Mouse (Mus musculus): ENCODE results near the gene Rab27a.
"Not testable (repeated sequence)": the region's sequence is repeated elsewhere in the genome, so short reads cannot be mapped to it uniquely, and the experiment has no call there.

Gene Rab27a

DNA sequence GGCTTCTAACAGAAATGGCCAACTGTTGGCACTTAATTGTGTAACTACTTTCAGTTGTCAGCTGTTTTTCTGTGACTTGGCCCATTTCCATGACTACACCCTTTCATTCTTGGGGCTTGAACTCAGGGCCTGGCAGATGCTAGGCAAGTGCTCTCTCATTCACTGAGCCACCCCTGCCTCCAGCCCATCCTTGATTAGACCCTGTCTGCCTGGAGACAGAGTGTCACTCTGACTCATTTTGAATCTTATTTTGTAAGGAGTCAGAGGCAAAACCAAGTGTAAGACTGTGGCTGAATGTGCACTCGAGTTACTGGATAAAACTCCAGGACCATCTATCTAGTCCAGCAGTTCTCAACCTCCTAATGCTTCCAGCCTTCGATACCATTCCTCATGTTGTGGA, 3.3 kb downstream of the Rab27a start:
- DNase-seq, result no peak

DNA sequence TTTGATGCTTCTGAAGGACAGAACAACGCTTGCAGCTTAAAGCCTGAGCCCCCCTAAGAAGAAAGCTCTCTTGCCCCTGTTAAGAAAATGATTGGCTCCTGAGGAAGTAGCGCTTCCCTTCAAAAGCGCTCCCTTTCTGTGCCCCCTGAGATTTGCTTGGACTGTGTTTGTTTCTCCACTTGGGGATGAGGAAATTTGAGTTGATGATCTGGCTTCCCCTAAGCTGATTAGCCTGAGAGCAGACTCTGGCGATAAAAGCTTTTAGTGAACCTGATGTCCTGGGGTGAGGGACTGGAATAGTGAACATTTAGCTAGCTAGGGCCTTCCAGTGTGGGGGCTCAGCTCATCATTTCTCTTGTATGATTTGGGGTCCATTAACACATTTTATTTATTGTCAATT, 4.3 kb downstream of the Rab27a start:
- DNase-seq, result no peak

DNA sequence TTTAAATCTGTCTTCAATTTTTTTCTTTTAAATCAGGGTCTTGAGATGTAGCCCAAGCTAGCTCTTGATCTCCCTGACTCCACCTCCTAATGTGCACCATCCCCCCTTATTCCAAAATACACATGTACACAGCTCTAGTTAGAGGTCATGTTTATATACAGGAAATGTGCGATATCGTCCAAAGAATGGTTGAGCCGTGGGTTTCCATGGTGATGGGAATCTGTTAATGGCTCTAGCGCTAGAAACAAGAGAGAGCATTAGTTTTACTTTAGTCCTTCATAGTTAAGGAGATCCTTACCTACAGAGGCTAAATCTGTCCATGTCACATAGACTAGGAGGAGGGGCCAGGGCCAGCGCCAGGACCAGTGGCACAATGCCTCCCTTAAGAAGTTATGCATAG, 5.2 kb downstream of the Rab27a start:
- DNase-seq, result no peak

DNA sequence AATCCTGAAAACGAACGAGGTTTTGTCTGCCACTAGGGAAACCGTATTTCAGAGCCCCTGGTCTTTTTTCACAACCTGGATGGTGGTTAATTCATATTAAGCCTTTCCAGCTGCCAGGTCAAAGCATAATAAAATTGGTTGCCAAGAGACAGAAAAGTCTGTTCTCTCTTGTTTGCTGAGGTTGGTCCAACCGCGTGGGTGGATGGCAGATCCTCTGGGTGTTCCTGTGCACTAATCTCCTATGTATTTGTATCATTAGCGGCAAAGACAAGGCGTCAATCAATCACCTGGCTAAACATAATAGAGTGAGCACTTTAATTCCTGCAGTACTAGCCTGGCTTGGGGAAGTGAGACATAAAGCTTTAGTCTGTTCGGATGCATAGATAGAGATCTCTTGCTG, 6.0 kb downstream of the Rab27a start:
- DNase-seq, result no peak

DNA sequence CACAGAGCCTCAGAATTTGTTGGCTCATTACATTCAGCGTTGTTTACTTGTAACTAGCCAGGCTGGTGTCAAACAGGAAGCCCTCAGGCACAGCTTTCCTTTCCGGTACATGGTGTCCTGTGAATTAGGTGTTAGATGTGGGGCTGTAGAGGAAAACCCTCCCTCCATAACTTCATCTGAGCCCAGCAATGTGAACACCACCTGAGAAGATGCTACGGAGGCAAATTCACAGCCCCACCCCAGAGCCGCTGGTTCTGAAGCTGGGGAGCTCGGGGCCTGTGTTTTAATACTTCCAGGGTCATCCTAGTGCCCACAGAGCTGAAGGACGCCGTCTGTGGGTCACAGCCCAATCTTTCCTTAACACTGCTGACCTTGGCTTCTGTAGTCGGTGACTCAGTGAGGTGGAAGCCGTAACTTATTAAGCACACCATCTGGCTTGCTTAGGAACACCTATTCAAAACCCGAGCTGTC, 10.8 kb downstream of the Rab27a start:
- DNase-seq, result no peak

DNA sequence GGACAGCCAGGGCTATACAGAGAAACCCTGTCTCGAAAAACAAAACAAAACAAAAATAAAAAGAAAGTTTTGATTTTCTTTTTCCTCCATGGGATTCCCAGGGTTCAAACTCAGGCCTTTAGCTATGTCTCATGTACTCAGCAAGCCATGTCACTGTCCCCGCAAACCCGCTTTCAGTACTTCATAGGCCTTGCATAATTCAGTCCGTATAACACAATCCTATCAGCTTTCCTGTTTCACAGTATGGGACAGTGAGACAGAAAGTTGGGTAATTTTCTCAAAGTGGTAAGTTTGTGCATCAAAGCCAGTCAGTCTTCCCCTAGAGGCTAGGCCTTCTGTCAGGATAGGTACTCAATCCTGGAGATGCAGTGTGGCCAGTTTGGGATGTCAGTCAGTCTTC, 14.6 kb downstream of the Rab27a start:
- no peak for DNase-seq

DNA sequence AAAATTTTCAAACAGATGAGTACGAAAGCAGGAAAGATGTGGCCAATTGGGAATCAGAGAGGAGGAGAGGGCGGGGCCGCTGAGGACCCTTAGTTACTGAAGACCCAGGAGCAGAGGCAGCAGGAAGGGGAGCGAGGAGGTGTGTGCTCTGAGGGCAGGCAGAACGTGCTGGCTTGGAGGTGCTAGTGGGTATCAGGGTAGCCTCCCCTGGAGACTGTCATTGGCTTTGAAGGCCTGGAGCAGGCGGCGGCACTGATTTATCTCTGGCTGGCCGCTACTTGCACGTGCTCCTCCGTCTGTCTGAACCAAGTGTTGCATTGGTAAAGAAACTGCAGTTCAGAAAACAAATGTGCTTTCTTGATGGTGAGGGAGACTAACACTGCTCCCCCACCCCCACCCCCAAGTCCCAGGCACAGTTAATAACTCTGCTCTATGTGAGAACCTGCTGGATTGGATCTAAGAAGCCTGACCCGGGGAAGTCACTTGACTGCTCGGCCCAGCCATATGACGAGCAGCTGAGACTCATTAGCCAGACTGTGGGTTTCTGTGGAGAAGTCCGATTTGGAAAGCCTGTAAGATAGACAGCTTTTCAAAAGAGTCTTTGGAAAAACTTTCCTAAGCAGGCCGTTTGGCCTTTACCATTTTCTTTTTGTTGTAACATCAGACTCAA, 19.1 kb downstream of the Rab27a start:
- DNase-seq, result peak; percentile 57

DNA sequence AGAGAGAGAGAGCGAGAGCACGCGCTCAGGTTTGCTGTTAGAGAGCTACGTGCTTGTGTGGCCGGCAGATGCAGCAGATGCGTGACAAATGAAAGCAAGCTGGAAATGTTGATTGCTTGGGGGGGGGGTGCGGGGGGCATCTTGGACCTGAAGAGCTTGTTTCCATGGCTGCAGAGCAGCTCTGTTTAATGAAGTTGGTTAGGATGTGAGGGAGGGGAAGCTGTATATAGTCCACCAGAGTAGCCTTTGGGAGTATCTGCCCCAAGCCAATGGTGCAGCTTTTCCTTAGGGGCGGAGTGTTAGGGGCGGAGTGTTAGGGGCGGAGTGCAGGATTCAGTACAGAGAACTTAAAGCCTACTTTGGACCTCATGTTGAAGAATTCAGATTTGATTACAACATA, 22.4 kb downstream of the Rab27a start:
- DNase-seq, result no peak

DNA sequence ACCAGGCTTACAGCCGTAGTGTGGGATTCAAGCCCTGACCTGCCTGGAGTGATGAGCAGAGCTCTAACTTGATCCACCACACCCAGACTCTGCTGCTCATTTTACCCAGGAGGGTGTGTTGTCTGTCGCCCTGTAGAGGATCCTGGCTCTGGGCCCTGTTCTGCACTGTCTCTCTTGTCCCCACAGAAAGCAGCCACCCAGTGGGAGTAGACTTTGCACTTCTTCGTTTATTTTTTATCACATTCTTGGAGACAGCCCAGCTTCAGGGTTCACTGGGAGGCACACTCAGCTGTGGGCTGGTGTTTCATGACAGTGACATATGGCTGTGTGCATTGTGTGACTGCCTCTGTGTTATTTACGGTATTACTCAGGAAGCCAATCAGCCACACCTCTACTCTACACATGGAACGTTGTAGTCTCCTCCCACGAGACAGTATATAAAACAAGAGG, 23.6 kb downstream of the Rab27a start:
- peak; percentile 63 for DNase-seq

DNA sequence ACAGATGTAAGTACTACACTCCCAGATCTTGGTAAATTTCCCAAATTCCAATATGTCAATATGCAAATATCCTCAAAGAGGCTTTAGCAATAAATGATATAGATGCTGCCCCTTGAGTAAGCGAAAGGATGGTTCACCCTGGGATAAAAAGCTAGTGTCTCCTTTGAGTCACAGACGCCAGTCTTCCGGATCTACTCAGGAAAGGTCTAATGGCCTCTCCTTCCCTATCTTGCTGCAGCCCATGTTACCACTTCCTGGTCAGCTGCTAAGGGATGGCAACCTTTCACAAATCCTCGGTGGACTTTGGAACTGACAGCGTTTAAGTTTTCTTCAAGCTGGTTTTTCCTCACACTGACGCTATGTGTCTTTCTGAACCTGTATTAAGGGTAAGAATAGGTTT, 24.0 kb downstream of the Rab27a start:
- DNase-seq, result no peak

DNA sequence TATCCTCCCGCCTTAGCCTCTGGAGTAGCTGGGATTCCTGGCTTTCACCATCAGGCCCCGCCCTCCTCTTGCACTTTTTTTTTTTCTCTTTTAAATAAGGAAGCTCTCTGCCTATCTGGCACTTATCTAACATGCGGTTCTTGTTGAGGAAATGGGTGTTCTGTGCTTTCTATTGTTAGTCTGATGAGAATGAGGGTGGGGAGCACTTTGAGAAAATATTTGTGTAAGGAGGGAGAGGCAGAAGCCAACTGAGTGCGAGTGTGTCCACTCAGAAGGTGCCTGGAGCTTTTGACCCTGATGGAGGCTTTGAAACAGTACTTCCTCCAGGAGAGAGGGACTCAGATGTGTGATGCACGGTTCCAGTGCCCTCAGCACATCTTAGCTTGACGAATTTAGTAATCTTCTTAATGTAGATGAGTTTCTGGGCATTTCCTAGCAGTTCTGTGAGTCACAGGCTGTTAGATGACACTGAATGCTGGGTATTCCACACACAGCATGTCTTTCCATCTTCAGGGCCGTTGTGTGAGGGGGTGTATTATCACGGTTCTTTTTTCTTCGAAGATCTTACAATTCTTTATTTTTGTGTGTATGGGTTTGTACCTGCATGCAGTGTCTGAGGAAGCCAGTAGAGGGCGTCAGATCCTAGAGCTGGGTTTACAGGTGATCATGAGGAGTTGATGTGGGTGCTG, 26.5 kb downstream of the Rab27a start:
- no peak for DNase-seq

DNA sequence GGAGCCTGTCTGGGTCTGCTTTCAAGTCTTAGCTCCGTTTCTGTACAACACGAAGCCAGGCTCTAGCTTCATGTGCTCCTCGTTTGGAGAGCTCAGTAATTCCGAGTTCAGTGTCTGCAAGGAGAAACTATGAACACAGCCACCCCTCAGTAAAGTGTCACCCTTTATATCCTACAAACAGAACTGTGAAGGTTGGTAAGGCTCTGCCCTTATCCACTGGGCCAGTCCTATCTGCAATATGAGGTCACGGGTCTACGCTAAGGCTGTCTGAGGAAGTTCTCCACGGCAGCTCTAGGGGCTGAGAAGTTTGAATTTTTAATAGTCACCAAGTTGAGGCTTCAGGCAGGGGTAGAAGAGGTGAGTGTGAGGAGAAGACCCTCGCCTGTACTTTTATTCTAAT, 27.8 kb downstream of the Rab27a start:
- no peak for DNase-seq

DNA sequence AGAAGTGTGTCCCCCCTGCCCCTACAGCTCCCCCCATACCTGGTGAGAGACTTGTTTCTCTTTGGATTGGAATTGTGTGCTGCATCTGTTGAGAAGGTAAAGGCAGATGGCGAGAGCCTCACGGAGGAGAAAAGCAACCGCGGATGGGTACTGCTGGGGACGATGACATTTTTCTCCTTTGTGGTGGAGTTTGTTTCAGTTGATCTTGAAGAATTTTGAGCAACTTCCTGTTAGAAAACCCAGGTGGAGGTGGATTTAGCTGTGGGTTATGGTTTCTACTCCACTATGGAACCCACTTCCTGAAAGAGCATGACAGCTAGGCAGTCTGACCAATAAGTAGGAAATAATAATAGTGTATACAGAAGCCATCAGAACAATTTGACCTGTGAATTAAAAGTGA, 28.5 kb downstream of the Rab27a start:
- no peak for DNase-seq

DNA sequence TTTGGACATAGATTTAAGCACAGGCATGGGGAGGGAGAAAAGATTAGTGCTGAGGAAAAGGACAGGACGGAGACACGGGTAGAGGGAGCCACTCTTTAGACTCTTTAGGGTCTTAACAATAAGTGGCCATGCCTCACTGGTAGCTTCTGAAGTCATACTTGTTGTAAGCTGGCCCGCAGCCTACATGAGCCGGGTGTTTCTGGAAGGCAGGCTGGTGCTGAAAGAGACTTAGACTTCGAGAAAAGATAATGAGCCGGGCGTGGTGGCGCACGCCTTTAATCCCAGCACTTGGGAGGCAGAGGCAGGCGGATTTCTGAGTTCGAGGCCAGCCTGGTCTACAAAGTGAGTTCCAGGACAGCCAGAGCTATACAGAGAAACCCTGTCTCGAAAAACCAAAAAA, 34.7 kb downstream of the Rab27a start:
- not testable (repeated sequence) for DNase-seq

DNA sequence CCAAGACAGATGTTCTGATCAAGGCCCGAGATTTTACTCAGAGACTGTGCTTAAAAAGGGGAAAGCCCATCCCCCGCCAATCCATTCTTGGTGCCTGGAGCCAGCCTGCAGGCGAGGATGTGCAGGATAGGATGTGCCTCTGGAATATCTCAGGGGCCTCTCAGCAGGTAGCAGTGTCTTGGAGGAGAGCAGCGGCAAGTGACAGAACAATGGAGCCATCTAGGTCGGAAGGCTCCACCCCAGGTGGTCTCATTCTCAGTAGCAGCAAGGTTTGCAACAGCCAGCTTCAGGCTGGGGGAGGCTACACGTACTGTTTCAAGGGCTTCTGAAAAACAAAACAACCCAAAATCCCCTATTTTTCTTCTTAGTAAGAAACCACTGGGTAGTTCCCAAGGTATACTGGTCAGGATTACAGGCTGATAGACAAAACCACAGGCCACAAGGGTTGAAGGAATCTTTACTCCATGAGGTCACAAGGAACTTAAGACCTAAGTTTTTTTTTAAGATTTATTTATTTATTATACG, 35.2 kb downstream of the Rab27a start:
- DNase-seq, result no peak

DNA sequence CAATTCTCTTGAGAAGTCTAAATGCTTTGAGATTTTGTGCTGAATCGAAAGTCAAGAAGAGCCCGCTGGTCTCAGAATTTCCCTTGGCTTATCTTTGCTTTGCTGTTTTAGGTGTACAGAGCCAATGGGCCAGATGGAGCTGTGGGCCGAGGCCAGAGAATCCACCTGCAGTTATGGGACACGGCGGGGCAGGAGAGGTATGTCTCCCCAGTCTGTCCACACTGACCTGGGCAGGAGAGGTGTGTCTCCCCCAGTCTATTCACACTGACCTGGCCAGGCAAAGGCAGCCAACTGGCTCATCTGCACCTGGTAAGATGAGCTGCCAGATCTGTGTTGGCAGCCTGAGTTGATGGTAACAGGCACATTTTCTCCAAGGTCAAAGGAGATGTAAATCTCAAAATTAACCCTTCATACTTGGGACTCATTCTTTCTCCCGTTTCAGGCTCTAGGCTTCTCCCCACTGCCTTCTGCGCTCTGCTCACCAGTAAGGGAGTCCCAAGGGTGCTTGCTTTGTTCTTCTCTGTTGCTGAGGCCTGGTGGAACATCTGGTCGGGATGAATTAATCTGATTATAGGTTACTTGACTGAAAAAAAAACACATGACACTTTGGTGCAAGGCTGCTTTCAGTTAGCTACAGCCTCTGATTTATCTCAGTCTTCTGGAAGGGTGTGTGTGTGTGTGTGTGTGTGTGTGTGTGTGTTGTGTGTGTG, 37.8 kb downstream of the Rab27a start:
- DNase-seq, result no peak

DNA sequence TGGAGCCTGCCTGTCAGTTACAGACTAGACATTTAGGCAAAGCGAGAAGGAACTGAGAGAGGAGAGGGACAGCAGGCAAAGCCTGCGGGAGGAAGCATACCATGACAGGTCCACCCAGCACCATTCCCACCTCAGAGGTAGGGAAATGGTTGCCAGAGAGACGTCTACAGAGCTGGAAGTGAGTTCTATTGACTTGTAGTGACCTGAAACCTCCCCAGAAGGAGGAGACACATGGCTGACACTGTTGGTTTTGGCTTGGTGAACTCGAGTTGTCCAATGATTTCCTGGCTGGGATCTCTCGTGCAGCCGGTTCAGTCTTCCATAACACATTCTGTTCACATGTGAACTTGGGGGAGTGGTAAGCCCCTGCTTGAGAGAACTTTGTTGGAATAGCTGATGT, 39.3 kb downstream of the Rab27a start:
- DNase-seq, result no peak

DNA sequence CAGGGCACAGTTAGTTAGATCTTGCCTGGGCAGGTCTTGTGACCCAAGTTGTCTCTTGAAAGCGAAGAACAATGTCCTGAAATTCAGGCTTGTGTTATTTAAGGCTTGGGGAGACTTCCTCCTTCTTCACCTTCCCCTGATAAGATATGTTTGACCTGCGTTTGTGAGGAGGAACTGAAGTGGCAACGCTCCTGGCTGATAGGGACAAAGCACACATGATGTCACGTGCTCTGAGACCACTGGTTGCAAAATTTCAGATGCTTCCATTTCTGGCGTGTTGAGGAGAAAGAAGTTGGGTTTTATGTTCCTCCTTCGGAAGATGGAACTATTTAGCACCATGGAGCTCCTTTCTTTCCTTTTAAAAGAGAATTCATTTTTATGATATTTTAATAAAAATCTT, 41.2 kb downstream of the Rab27a start:
- DNase-seq, result no peak

DNA sequence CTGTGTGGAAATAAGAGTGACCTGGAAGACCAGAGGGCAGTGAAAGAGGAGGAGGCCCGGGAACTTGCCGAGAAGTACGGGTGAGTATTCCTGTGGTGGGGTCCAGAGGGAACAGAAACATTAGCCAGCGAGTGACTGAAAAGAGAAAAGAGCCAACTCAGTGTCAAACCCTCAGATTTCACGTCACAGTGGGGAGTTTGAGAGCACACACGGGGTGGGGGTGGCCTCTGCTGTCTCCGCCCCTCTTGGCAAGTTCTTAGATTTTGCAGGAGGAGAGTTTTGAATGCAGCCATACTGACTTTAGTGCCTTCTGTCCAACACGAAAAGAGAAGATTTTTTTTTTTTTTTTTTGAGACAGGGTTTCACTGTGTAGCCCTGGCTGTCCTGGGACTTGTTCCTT, 42.5 kb downstream of the Rab27a start:
- peak; percentile 44 for DNase-seq

DNA sequence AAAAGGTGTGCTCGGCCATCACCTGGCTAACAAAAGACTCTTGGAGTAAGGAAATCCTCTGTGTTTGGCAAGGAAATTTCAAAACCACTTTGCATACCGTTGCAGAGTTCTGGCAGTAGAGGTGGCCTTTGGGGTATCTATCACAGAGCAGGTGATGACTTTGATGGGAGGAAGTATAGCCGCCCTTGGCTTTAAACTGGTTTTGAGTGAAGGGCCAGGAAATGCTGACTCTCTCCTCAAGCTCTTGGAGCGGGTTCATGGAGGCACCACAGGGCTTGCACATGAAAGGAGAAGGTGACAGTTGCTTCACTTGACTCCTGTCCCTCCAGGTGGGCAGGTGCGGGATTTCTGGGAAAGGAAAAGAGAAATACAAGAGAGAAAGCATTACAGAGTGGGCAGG, 42.9 kb downstream of the Rab27a start:
- no peak for DNase-seq

DNA sequence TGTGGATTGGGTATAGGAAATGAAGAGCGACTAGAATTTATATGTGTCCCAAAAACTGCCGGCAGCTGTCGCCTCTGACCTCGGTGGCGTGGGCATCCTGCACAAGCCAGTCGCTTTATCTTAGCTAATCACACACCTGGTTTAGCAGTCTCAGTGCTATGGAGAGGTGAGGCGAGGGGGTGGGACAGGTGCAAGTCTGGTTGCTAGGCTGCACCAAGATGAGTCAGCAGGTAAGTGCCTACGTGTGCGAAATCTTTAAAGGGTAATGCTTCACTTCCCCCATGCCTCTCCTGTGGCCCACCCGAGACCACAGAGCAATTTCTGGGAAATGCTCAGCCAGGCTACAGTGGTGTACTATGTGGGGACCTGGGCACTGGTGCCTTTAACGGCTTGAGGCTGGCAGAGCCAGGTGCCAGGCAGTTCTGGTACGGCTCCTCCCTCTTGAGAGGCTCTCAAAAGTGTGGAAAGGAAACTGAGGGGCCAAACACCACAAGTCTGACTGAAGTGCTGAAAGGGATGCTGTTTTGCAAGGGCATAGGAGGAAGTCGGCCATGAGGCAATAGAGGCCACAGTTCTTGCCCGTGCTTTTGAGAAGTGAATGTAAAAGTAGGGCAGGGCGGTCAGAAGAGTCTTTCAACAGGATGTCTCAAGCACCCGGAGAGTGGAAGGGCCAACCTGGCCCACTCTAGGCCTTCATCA, 44.7 kb downstream of the Rab27a start:
- no peak for DNase-seq

DNA sequence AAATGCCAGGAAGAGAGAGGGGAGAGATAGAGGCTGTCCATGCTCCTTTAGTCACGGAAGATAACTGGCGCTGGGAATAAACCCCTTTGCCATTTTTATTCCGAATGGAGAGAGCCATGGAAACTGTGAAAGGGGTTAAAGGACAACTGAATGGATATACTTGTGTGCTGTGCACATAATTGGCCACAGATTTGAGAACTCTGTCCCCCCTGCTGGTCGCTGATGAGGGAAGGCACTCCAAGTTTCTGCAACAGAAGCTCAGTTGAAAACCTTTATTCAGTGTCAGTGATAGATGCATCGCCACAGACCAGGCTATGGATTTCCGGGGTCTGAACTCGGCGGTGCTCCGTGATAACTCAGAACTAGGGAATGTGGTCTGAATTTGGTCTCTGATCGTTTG, 45.5 kb downstream of the Rab27a start:
- DNase-seq, result no peak

DNA sequence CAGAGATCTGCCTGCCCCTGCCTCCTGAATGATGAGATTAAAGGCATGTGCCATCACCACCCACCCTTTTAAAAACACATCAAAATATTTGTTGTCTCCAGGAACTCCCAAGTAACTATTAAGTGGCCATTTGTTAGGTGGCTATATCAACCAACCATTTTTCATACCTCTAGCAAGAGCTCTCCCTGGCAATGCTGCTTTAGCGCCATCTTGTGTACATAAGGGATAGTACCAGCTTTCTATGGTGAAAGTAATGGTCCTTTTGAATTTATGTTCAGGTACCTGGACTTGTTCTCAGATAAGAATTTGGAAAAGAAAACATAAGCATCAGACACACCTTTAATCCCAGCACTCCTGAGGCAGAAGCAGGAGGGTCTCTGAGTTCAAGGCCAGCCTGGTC, 47.1 kb downstream of the Rab27a start:
- DNase-seq, result peak; percentile 39

All from kidney, postnatal 10 days (tissue).